Mouse (Mus musculus): ENCODE results near the gene Rnd1. TPM values are rescaled to one million over a fixed set of nuclear protein-coding genes. Genes with fewer than 3 reads are reported as not detected.

The Rnd1 gene
- 18.3 and 19.6 TPM in 2 replicates for polyA plus RNA-seq (2015; fragmentation: Nextera tagmentation; extraction: Ambion mirVana)

DNA sequence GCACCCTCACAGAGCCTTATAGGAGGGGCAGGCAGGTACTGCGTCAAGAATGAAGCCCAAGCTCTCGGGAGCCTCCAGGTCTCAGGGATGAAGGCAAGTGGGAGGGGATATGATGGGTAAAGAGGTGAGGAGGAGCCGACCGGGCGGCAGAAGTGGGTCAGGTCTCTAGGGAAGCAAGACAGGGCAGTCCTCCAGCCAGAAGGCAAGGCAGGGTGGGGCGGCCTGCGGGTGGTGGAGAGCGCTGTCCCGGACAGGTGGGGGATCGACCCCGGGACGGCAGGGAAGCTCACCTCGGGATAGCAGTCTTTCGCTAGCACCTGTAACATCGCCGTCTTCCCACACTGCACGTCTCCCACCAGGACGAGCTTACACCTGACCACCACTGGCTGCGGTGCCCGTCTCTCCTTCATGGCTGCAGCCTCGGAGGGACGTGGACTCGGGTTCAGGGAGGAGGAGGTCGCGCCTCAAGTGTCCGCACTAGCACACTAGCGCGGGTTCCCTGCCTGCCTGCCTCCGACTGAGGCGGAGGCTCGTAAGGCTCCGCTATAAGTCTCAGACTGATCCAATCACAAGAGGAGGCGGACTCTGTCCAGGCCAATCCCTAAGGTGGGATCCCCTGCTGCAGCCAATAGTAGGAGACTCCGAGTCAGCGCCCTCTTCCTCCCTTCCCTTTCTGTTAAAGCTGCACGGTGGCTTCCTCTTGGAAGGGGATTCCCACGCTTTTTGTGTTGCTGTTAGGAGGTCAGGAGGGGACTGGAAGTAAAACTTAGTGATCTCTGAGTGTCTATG is at the start of gene Rnd1:
Gene Rnd1 (minus strand): TSS at position 522 of the 789 bp plus-strand sequence.

DNA sequence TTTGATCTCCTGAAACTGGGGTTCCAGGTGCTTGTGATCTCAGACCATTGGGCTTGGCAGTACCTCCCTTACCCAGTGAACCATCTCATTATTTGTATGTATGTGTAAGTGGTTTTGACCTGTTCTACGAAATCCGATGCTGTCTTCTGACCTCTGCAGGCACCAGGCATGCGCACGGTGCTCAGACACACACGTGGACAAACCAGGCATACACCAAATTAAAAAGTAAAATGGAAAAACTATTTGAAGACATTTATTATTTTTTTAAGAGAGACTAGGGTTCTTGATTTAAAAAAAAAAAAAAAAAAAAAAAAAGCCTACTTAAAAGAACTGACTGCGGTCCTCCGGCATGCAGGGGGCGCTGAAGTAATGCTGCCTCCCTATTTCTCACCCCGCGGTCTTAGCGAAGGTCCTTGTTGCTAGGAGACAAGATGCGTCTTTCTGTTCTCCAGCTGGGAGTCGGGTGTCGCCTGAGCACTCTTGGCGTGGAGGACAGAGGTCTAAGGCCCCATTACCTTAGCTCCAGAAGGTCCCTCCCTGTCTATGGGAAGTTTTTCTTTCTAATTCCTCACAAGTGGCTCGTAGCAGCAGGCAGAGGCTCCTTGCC is 30.6 kb upstream of the Rnd1 start, which contains the start of gene Ccdc65:
Gene Ccdc65 (plus strand): TSS at position 442 of the 607 bp plus-strand sequence.

DNA sequence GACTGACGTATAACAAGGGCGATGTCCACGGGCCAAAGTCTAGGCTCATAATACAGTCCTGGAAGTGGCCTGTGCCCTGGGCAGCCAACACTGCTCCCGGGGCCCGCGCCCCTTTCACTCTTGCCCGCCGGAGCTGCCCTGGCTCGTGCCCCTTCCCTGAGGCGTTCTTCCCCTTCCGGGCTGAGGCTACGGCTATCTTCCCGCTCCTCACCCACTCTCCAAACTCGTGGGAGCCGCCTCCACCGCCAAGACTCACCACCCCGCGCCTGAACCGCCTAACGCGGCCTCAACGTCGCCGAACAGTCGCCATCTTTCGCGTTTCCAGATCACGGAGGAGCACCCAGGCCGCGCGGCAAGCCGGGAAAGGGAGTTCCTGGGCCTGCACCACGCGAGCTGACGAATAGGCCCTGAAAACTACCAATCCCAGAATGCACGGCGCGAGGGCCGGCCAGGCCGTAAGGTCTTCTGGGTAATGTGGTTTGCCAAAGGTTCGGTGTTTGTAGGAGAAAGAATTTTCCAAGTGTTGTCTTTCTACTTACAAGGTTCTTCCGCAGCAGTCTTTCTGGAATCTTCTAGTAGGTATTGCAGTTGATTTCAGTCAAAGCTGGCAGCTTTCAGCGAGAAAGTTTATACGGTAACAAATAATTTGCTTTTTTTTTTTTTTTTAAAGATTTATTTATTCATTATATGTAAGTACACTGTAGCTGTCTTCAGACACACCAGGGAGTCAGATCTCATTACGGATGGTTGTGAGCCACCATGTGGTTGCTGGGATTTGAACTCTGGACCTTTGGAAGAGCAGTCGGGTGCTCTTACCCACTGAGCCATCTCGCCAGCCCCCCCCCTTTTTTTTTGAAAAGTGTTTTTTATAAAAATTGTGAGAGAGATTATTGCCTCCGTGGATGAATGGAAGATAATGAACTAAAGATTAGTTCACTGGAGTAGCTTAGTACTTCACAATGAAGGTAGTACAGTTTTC is 14.4 kb downstream of the Rnd1 start, which contains the start of gene Ddx23:
Gene Ddx23 (minus strand): TSS at position 328 of the 979 bp plus-strand sequence.

DNA sequence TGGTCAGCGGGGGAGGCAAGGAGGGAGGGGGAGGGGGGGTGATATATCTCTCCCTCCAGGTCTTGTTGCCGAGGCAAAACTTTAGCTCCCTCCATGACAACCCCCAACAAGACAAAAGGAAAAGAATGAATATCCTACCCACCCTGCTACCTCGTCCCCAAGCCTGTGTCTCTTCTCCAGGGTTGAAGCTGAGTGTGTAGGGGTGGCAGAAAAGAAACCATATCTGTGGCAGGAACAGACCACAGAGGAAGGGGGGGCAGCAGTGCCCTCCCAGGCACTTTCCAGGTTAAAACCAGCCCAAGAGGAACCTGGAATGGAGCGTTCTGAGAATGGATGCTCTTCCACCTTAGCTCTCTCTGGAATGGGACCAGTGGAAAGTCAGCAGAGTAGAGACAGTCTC is 46.7 kb downstream of the Rnd1 start, which contains the start of gene Cacnb3:
Gene Cacnb3 (plus strand): TSS at position 301 of the 400 bp plus-strand sequence.

Other genes with a start within 250 kb of the Rnd1 start
- not detected in 2 replicates for gene Olfr282, start 246.2 kb downstream of the Rnd1 start, polyA plus RNA-seq (2015; fragmentation: Nextera tagmentation; extraction: Ambion mirVana)
- gene Olfr281, start 224.9 kb downstream of the Rnd1 start, polyA plus RNA-seq (2015; fragmentation: Nextera tagmentation; extraction: Ambion mirVana): 0.14 TPM in 1 of 2 replicates, not detected in the other
- not detected in 2 replicates for gene OR5BS1P, start 207.6 kb downstream of the Rnd1 start, polyA plus RNA-seq (2015; fragmentation: Nextera tagmentation; extraction: Ambion mirVana)
- gene Lalba, start 194.7 kb downstream of the Rnd1 start, polyA plus RNA-seq (2015; fragmentation: Nextera tagmentation; extraction: Ambion mirVana): not detected in 2 replicates
- not detected in 2 replicates for gene Olfr279, start 185.1 kb downstream of the Rnd1 start, polyA plus RNA-seq (2015; fragmentation: Nextera tagmentation; extraction: Ambion mirVana)
- 80.5 and 87.7 TPM in 2 replicates for gene Kansl2, start 143.2 kb downstream of the Rnd1 start, polyA plus RNA-seq (2015; fragmentation: Nextera tagmentation; extraction: Ambion mirVana)
- 40.5 and 42.5 TPM in 2 replicates for gene Ccnt1, start 106.5 kb downstream of the Rnd1 start, polyA plus RNA-seq (2015; fragmentation: Nextera tagmentation; extraction: Ambion mirVana)
- gene 4930415O20Rik, start 106.5 kb downstream of the Rnd1 start, polyA plus RNA-seq (2015; fragmentation: Nextera tagmentation; extraction: Ambion mirVana): not detected in 2 replicates
- gene Adcy6, start 67.4 kb downstream of the Rnd1 start, polyA plus RNA-seq (2015; fragmentation: Nextera tagmentation; extraction: Ambion mirVana): 8.7 and 9.7 TPM in 2 replicates
- gene Cacnb3, start 46.6 kb downstream of the Rnd1 start, polyA plus RNA-seq (2015; fragmentation: Nextera tagmentation; extraction: Ambion mirVana): 76.7 and 90.3 TPM in 2 replicates
- 20.5 and 21.6 TPM in 2 replicates for gene Ddx23, start 14.6 kb downstream of the Rnd1 start, polyA plus RNA-seq (2015; fragmentation: Nextera tagmentation; extraction: Ambion mirVana)
- 8.8 and 9.1 TPM in 2 replicates for gene Ccdc65, start 30.7 kb upstream of the Rnd1 start, polyA plus RNA-seq (2015; fragmentation: Nextera tagmentation; extraction: Ambion mirVana)
- gene Fkbp11, start 50.7 kb upstream of the Rnd1 start, polyA plus RNA-seq (2015; fragmentation: Nextera tagmentation; extraction: Ambion mirVana): 7.5 and 8.3 TPM in 2 replicates
- 107 and 109 TPM in 2 replicates for gene Arf3, start 85.8 kb upstream of the Rnd1 start, polyA plus RNA-seq (2015; fragmentation: Nextera tagmentation; extraction: Ambion mirVana)
- gene Wnt10b, start 100.7 kb upstream of the Rnd1 start, polyA plus RNA-seq (2015; fragmentation: Nextera tagmentation; extraction: Ambion mirVana): 0.06 TPM in 1 of 2 replicates, not detected in the other
- gene Wnt1, start 112.4 kb upstream of the Rnd1 start, polyA plus RNA-seq (2015; fragmentation: Nextera tagmentation; extraction: Ambion mirVana): 0.34 and 0.43 TPM in 2 replicates
- 0.32 and 0.39 TPM in 2 replicates for gene Ddn, start 132.0 kb upstream of the Rnd1 start, polyA plus RNA-seq (2015; fragmentation: Nextera tagmentation; extraction: Ambion mirVana)
- gene Prkag1, start 154.1 kb upstream of the Rnd1 start, polyA plus RNA-seq (2015; fragmentation: Nextera tagmentation; extraction: Ambion mirVana): 52.9 and 53.3 TPM in 2 replicates
- gene Kmt2d, start 193.7 kb upstream of the Rnd1 start, polyA plus RNA-seq (2015; fragmentation: Nextera tagmentation; extraction: Ambion mirVana): 7.9 and 9.2 TPM in 2 replicates
- gene Rhebl1, start 217.1 kb upstream of the Rnd1 start, polyA plus RNA-seq (2015; fragmentation: Nextera tagmentation; extraction: Ambion mirVana): 24.1 and 27.3 TPM in 2 replicates
- gene Dhh, start 221.1 kb upstream of the Rnd1 start, polyA plus RNA-seq (2015; fragmentation: Nextera tagmentation; extraction: Ambion mirVana): 7.4 and 9.6 TPM in 2 replicates
- gene Lmbr1l, start 240.8 kb upstream of the Rnd1 start, polyA plus RNA-seq (2015; fragmentation: Nextera tagmentation; extraction: Ambion mirVana): 12.3 and 15.5 TPM in 2 replicates